Mouse (Mus musculus) left cerebral cortex, adult 11 months (tissue): ENCODE results near the gene Eme2.
"Not testable (repeated sequence)": the region's sequence is repeated elsewhere in the genome, so short reads cannot be mapped to it uniquely, and the experiment has no call there.

ENCODE experiments used
- DNase-seq: peaks from one replicate; pipeline ENCODE4 v3.0.0; 2022; ENCODE audit warnings: low spot score

The Eme2 gene

GRCm38 (mm10) chr17:24894995-24895547, at the start of gene Eme2, which contains the start of gene Mrps34:
Eme2 (minus strand) TSS chr17:24895087.
Mrps34 (plus strand) TSS chr17:24895116.
- DNase-seq, result peak; percentile 71

DNA sequence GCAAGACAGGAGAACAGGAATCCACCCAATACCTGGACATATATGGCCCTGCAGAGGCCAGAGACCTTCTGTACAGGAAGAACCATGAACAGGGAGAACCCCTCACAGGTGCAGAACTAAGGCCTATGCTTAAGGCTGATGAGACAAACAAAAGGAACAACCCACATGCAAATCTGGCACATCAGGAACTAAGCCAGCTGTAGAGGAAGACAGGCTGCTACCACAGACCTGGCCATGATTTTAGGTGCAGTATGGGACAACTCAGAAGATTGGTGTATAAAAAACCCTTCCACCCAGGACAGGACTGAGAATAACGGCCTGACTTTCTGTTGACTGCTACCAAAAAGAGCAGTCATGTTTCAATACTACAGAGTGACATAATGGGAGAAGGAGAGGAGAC, 48.7 kb upstream of the Eme2 start:
- not testable (repeated sequence) for DNase-seq

- peak; percentile 43 for DNase-seq
Measured at GRCm38 (mm10) chr17:24943036-24943435, 48.1 kb upstream of the Eme2 start.

DNA sequence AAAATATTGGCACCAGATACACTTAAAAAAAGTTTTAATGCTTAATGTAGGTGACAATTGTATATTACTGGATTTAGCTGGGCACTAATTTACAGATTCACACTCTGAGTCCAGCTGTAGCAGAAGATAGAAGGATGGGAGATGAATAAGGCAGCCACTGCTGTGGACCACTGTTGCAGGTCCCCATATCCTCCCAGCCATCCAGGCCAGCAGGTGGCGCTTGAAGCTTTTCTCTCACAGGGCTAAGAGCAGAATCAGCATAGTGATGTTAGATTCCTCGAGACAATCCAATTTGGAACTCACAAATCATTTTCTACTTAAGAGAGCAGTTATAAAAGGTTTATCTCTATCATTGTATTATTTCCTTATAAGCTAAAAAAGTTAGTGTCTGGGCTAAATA, 47.6 kb upstream of the Eme2 start:
- DNase-seq, result not testable (repeated sequence)

- DNase-seq, result no peak
Measured at GRCm38 (mm10) chr17:24937266-24937665, 42.4 kb upstream of the Eme2 start.

- peak; percentile 91 for DNase-seq
Measured at GRCm38 (mm10) chr17:24936259-24937237, 41.7 kb upstream of the Eme2 start, which contains the start of gene Mapk8ip3. Mapk8ip3 (minus strand) TSS chr17:24936977.

DNA sequence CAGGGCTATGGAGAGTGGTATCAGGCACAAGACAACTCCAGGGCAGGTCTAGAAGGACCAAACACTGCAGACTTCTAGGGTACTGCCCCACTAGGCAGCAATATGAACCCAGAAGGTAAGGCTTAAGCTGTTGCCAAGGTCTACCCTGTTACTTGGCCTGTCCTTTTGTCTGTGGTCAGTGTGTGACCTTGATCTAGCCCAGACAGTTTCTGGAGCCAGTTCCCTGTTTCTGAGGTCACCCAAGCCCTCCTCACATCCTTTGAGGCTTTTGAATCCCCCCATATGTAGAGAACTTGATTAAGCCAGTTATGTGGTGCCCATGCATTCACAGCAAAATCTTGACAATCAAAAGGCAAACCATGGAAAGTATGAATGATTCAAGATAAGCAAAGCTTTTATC, 40.8 kb upstream of the Eme2 start:
- no peak for DNase-seq

DNA sequence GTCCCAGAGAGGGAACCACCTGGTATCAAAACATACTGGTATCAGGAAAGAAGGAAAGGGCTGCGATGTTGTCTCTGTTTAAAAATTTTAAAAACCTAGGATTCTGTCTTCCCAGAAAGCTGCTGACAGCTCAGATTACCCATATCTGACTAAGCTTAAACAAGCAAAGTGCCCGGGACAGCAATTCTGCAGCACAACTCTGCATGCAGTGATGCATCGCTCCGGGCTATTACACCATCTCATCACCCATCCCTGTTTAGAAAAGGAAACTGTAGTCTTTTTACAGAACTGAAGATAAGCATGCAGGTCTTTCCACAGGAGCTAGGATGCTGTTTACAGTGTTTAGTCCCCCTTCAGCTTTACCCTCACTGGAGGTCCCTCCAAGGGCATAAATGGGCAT, 40.0 kb upstream of the Eme2 start:
- DNase-seq, result no peak

GRCm38 (mm10) chr17:24933163-24933562, 38.3 kb upstream of the Eme2 start:
- no peak for DNase-seq

DNA sequence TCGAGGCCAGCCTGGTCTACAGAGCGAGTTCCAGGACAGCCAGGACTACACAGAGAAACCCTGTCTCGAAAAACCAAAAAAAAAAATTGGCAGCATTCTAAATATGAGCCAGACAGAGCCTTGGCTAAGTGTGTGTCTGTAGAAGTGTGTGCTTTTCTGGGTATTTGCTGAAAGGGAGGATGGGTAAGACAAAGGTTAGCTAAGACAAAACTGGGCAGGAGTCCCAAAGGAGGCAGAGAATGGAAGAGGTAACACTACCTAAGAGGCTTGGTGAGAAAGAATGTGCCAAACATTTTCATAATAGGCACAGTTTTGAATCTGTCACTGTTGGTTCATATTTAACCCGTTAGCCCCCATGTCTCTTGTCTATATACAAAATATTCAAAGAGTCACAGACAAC, 37.5 kb upstream of the Eme2 start:
- DNase-seq, result no peak

DNA sequence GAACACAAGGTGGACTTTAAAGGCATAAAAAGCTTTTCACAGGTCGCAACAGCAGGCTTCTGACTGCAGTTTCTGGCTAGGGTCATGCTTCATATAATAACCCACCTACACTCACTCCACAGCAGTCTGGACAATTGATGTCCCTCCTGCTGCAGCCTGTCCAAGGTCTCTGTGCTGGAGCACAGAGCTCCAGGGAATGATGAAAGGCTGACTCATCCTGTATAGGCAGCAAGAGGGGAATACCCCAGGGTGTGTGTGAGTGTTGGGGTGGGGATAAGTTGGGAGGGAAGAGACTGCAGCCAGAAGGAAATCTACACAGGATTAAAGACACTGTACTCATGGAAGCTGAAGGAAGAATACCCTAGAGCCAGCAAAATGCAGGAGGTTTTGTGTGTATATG, 34.6 kb upstream of the Eme2 start:
- DNase-seq, result no peak

DNA sequence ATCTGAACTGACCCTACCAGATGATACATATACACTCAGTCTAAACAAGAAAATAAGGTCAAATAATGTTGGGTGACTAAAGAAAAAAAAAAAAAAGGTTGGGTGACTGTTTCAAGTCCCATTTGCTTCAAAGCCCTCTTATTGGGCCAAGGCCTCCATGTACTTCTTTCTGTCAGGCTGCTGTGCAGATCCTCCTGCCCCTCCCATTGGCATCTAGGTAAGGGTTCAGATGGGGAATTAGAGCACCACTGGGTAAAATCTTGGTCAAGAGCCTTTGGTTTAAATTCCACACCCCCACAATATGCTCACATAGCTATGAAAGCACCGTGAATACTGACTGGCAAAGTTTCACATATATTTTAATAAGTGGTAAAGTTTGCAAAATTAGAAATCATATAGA, 28.4 kb upstream of the Eme2 start:
- DNase-seq, result no peak

DNA sequence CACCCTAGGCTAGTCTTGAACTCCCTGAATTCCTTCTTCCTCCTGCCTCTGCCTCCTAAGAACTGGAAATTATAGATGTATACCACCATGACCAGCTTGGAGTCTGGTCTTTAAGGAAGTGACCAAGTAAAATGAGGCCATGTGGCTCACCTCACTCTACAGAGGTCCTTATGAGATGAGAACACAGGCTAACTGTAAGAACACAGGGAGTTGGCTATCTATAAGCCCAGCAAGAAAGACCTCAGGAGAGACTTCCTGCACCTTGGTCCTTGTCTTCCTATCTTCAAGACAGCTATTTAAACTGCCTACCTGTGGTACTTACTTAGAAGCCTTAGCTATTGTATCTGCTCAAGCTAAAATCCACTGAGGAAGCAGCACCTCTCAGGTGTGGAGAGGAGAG, 19.1 kb upstream of the Eme2 start:
- DNase-seq, result no peak

GRCm38 (mm10) chr17:24907591-24907990, 12.7 kb upstream of the Eme2 start:
- no peak for DNase-seq

DNA sequence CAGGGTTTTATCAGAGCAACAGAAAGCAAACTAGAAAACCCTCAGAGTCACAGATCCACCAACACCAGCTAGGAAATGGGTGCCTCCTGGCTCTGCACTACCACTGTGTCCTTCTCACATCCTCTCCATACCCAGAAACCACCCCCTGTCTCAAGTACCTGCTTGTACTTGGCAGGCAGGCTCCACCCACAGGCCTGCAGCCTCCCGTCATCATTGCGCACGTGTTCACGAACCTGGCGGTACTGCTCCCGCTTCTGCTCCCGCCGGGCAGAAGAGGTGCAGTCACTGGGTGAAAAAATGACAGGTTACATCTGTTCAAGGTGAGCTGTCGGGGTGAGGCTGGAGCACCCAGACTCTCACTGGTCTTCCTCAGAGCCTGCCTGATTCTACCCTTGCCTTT, 8.9 kb upstream of the Eme2 start:
- no peak for DNase-seq

DNA sequence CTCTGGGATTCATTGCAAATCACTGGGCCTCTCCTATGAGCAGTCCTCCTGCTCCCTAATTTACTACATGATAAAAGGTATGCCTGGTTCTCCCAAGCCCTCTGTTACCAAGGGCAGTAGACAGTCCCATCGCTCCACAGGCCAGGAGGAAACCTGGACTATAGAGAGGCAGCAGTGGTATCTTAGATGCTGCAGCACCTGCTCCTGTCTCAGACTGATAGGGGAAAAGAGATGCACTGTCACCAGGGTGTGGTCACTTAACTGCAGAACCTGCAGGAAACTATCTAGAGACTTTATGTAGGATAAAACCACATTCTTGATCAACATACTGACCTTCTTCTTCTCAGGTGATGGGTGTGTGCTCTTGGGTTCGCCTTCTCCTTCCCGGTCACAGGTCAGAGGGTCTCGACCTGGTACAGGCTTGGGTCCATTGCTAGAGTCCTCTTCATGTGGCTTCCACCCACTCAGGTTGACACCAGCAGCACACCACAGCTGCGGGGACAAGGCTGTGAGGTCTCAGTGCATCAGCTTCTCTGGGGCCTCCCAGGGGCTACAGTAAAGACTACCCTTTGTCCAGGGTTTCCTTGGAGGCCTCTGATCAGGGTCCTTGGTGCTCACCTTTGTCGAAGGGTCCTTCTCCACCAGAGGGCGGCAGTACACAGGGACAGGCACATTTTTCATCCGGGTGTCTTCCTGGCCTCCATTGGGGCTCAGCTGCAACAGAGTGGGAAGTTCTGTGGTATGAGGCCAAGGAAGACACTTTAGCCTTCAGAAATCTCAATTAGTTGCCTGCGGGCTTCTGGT, 8.0 kb upstream of the Eme2 start:
- no peak for DNase-seq

GRCm38 (mm10) chr17:24902124-24902523, 7.2 kb upstream of the Eme2 start:
- no peak for DNase-seq

- DNase-seq, result no peak
Measured at GRCm38 (mm10) chr17:24900014-24900413, 5.1 kb upstream of the Eme2 start.

DNA sequence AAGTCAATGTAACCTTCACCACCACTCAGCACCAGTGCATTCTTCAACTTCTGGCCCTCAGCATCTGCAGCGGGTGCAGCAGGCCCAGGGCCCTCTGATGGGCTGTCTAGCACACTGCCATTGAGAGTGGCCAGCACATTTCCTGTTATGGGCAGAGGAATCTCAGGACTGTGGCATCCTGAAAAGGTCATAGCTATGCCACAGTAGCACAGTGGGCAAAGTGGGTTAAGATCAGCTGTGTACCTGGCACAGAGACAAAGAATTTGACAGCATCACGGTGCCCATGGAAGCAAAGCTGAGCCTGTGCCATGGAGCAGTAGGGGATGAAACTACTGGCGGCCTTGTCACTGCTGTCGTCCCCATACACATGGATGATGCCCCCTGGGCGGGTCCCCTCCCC, 4.3 kb upstream of the Eme2 start:
- no peak for DNase-seq

- no peak for DNase-seq
Measured at GRCm38 (mm10) chr17:24898041-24898854, 3.4 kb upstream of the Eme2 start.

GRCm38 (mm10) chr17:24897600-24897999, 2.7 kb upstream of the Eme2 start:
- DNase-seq, result no peak

- no peak for DNase-seq
Measured at GRCm38 (mm10) chr17:24896993-24897269, 2.0 kb upstream of the Eme2 start.
